Mouse (Mus musculus): ENCODE data around the gene Kantr. TPM values are rescaled to one million over a fixed set of nuclear protein-coding genes. Genes with fewer than 3 reads are reported as not detected.
"Not testable (repeated sequence)": the region's sequence is repeated elsewhere in the genome, so short reads cannot be mapped to it uniquely, and the experiment has no call there.

The Kantr gene
- total and polyA plus RNA-seq, 2 experiments from 2014 or later = 17.2 to 35.3 TPM

DNA sequence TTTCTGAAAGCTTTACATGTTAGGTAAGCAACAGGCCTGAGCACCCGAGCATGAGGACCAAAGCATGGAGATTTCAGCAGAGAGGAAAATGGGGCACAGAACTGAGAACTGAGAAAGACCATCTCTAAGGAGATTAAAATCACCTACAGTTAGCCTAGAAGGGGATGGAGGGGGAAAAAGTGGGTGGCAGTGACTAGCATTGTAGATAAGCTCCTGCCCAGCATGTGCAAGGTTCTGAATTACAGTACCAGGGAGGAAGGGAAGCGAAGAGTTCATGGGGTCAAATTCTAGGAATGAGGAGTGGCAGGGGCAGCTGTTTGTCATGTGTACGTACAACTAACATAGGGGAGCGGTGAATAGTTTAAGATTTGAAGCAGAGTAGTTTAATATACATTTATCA lies 6.8 kb downstream of the Kantr start:
- peaks cover 3% of the 10 kb centered on the region; the same call in 1 of the 2 replicates for H3K27me3 ChIP-seq (ENCODE audit: insufficient read depth, low read length)

DNA sequence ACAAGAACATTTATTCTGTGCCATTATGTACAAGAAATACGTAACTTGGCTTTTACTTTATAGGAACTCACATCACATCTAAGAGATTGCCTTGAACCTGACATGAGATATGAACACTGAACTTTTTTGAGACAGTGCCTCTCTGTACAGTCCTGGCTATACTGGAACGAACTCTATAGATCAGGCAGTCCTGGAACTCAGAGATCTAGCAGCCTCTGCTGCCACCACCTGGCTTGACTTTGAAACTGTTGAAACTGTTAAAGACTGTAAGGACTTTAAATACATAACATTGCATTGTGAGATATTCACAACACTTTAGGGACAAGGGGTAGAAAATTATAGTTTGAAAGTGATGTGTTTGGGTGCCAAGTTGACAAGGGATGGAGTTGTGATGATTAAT lies 19.4 kb downstream of the Kantr start:
- no peak overlapping the region for H3K4me3 ChIP-seq (ENCODE audit: low read depth, low read length)
- ATAC-seq (ENCODE audit: low FRiP score) (no peak), DNase-seq (ENCODE audit: low spot score) (peak; percentile 44)
- H3K4me2 ChIP-seq (ENCODE audit: low read depth, low read length, poor library complexity, severe bottlenecking) = no peak overlapping the region
- 0 out of 2 replicates have a peak, but pooled peaks cover 4% of the 10 kb centered on the region for H3K27me3 ChIP-seq (ENCODE audit: insufficient read depth, low read length)
- peak; percentile 72 for TF ChIP-seq CTCF (IDR thresholded peaks at IDR 0.05)
- no peak overlapping the region for H3K9ac ChIP-seq (replicated peaks; ENCODE audit: low read length, poor library complexity, severe bottlenecking)
- H3K27ac ChIP-seq (ENCODE audit: low read depth, low read length) = no peak overlapping the region
- no peaks in the 10 kb centered on the region for H3K9me3 ChIP-seq (ENCODE audit: low read length)
- H3K36me3 ChIP-seq (ENCODE audit: insufficient read depth, low read length) = no peaks in the 10 kb centered on the region
- H3K4me1 ChIP-seq (ENCODE audit: insufficient read depth, low read length) = no peaks in the 10 kb centered on the region
- WGBS = 54% methylated on average over 2 of the region's 2 CpGs

More for the DNA sequence above, 6.8 kb downstream of the Kantr start:
- H3K4me1 ChIP-seq (ENCODE audit: insufficient read depth, low read length) = no peaks in the 10 kb centered on the region
- WGBS = 84% methylated on average over 4 of the region's 4 CpGs
- no peak overlapping the region for H3K4me2 ChIP-seq (ENCODE audit: low read depth, low read length, poor library complexity, severe bottlenecking)
- H3K27ac ChIP-seq (ENCODE audit: low read depth, low read length) = no peak overlapping the region
- TF ChIP-seq CTCF (IDR thresholded peaks at IDR 0.05) = no peak
- no peak for ATAC-seq (ENCODE audit: low FRiP score)
- H3K9ac ChIP-seq (replicated peaks; ENCODE audit: low read length, poor library complexity, severe bottlenecking) = no peak overlapping the region
- H3K36me3 ChIP-seq (ENCODE audit: insufficient read depth, low read length) = no peaks in the 10 kb centered on the region
- no peak for DNase-seq (ENCODE audit: low spot score)
- no peak overlapping the region for H3K4me3 ChIP-seq (ENCODE audit: low read depth, low read length)
- no peaks in the 10 kb centered on the region for H3K9me3 ChIP-seq (ENCODE audit: low read length)

DNA sequence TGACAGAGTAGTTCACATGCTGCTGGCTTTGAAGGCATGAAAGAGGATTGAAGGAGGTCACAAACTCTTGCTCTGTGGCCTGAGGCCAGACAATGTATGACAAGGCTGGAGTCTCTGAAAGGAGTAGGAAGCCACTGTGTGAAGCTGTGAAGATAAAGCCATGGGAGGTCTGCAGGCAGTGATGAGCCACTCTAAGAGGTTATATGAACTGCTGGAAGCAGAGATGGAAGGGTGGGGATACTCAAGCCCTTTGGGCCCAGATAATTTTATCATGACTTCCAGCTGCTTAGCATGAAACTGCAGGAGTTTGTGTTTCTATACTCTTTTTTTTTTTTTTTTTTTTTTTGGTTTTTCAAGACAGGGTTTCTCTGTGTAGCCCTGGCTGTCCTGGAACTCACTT lies 19.9 kb downstream of the Kantr start:
- no peak overlapping the region for H3K4me3 ChIP-seq (ENCODE audit: low read depth, low read length)
- no peaks in the 10 kb centered on the region for H3K9me3 ChIP-seq (ENCODE audit: low read length)
- ATAC-seq (ENCODE audit: low FRiP score) (no peak), DNase-seq (ENCODE audit: low spot score) (no peak)
- TF ChIP-seq CTCF (IDR thresholded peaks at IDR 0.05) = no peak
- H3K4me2 ChIP-seq (ENCODE audit: low read depth, low read length, poor library complexity, severe bottlenecking) = no peak overlapping the region
- no peak overlapping the region for H3K9ac ChIP-seq (replicated peaks; ENCODE audit: low read length, poor library complexity, severe bottlenecking)
- H3K4me1 ChIP-seq (ENCODE audit: insufficient read depth, low read length) = no peaks in the 10 kb centered on the region
- no peaks in the 10 kb centered on the region for H3K36me3 ChIP-seq (ENCODE audit: insufficient read depth, low read length)
- 0 out of 2 replicates have a peak, but pooled peaks cover 4% of the 10 kb centered on the region for H3K27me3 ChIP-seq (ENCODE audit: insufficient read depth, low read length)
- no peak overlapping the region for H3K27ac ChIP-seq (ENCODE audit: low read depth, low read length)

DNA sequence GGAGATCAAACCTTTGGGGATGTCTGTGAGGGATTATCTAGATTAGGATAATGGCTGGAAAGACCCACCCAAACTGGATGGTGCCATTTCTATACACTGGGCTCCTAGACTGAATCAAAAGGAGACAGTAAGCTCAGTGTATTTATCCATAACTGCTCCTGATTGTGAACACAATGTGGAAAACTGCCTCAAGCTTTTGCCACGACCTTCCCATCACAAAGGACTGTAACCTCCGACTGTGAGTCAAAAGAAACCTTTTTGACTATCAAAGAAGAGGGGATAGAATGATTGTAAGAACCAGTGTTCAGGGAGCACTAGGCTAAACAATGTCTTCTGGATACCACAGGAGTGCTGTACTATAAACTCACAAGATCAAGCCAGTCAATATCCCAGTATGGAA lies 21.1 kb downstream of the Kantr start:
- Histone ChIP-seq H3K4me2 (ENCODE audit: low read depth, low read length, poor library complexity, severe bottlenecking) (no peak overlapping the region), H3K27me3 (ENCODE audit: insufficient read depth, low read length) (0 out of 2 replicates have a peak, but pooled peaks cover 4% of the 10 kb centered on the region), H3K36me3 (ENCODE audit: insufficient read depth, low read length) (no peaks in the 10 kb centered on the region), H3K4me3 (ENCODE audit: low read depth, low read length) (no peak overlapping the region), H3K4me1 (ENCODE audit: insufficient read depth, low read length) (no peaks in the 10 kb centered on the region), H3K9ac (replicated peaks; ENCODE audit: low read length, poor library complexity, severe bottlenecking) (no peak overlapping the region), H3K27ac (ENCODE audit: low read depth, low read length) (no peak overlapping the region), H3K9me3 (ENCODE audit: low read length) (no peaks in the 10 kb centered on the region)
- WGBS = 75% methylated on average over 2 of the region's 2 CpGs
- DNase-seq (ENCODE audit: low spot score) (no peak), ATAC-seq (ENCODE audit: low FRiP score) (no peak)
- TF ChIP-seq CTCF (IDR thresholded peaks at IDR 0.05) = no peak

DNA sequence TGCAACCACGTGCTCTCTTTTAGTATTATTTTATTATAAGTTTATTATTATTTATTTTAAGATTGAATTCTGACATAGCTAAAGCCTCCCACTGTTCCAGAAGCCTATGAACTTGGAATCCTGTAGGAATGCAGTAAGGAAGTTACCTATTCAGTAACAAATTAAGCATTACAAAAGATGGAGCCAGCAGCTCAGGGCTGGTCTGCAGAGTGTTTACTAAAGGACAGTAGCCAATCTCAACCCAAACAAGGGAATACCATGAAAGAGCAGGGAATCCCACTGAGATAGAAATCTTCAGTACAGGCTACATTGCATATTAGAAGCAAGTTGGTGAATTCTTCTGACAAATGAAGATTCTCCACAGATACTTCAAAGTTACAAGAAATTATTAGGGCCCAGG lies 40.3 kb downstream of the Kantr start:
- not testable (repeated sequence) for H3K9ac ChIP-seq (replicated peaks; ENCODE audit: low read length, poor library complexity, severe bottlenecking); ATAC-seq (ENCODE audit: low FRiP score); H3K27me3 ChIP-seq (ENCODE audit: insufficient read depth, low read length); H3K4me1 ChIP-seq (ENCODE audit: insufficient read depth, low read length); DNase-seq (ENCODE audit: low spot score); H3K4me3 ChIP-seq (ENCODE audit: low read depth, low read length); H3K36me3 ChIP-seq (ENCODE audit: insufficient read depth, low read length); H3K9me3 ChIP-seq (ENCODE audit: low read length); H3K4me2 ChIP-seq (ENCODE audit: low read depth, low read length, poor library complexity, severe bottlenecking); H3K27ac ChIP-seq (ENCODE audit: low read depth, low read length)
- 53% methylated on average over 1 of the region's 1 CpGs for WGBS

DNA sequence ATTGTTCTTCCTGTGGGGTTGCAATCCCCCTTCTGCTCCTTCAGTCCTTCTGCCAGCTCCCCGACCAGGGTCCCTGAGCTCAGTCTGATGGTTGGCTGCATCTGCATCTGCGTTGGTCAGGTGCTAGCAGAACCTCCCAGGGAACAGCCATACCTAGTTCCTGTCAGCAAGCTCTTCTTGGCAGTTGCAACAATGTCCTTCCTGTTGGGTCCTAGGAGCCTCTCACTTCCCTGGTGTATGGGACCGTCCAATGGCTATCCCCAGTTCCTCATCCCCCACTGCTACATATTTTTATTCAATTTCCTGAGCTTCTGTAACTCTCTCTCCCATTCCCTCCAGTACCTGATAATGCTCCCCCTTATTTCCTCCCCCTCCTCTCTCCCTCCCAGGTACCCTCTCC lies 42.5 kb downstream of the Kantr start:
- Histone ChIP-seq H3K27me3 (ENCODE audit: insufficient read depth, low read length) (no peaks in the 10 kb centered on the region), H3K4me3 (ENCODE audit: low read depth, low read length) (no peak overlapping the region), H3K27ac (ENCODE audit: low read depth, low read length) (no peak overlapping the region), H3K4me1 (ENCODE audit: insufficient read depth, low read length) (no peaks in the 10 kb centered on the region), H3K9ac (replicated peaks; ENCODE audit: low read length, poor library complexity, severe bottlenecking) (no peak overlapping the region), H3K36me3 (ENCODE audit: insufficient read depth, low read length) (no peaks in the 10 kb centered on the region), H3K9me3 (ENCODE audit: low read length) (no peaks in the 10 kb centered on the region), H3K4me2 (ENCODE audit: low read depth, low read length, poor library complexity, severe bottlenecking) (no peak overlapping the region)
- DNase-seq (ENCODE audit: low spot score) (no peak), ATAC-seq (ENCODE audit: low FRiP score) (no peak)
- TF ChIP-seq CTCF (IDR thresholded peaks at IDR 0.05) = no peak
- 79% methylated on average over 3 of the region's 3 CpGs for WGBS

Data from midbrain, postnatal 0 days (tissue).